Mouse (Mus musculus) left cerebral cortex, postnatal 10 days (tissue): Measurements from ENCODE around the gene Rgl1. TPM values are rescaled to one million over a fixed set of nuclear protein-coding genes. Genes with fewer than 3 reads are reported as not detected.
"Not testable (repeated sequence)": the region's sequence is repeated elsewhere in the genome, so short reads cannot be mapped to it uniquely, and the experiment has no call there.

ENCODE experiments used
- DNase-seq, 2 experiments: peaks; one replicate each; pipeline ENCODE4 v3.0.0; 2021 to 2022; ENCODE audit warnings: low spot score in 2 of 2, mixed read lengths in 1 of 2; ENCODE audit errors: extremely low spot score in 1 of 2
- intact Hi-C: fragments of 180-260 bp; cut with DNase I; formaldehyde crosslinking; loops from one replicate; pipeline ENCODE4 v1.15.1; 2025
- total RNA-seq, 2 experiments: library from RNA; stranded (reverse); gene quantifications; 2 replicates each; pipeline ENCODE4 v1.2.3; 2021

Rgl1 gene
- total RNA-seq, 2 experiments from 2014 or later: 85.2 to 86.9 TPM

GRCm38 (mm10) chr1:152681676-152682367 is 84.3 kb downstream of the Rgl1 start:
- intact Hi-C loops: no loop called here

DNA sequence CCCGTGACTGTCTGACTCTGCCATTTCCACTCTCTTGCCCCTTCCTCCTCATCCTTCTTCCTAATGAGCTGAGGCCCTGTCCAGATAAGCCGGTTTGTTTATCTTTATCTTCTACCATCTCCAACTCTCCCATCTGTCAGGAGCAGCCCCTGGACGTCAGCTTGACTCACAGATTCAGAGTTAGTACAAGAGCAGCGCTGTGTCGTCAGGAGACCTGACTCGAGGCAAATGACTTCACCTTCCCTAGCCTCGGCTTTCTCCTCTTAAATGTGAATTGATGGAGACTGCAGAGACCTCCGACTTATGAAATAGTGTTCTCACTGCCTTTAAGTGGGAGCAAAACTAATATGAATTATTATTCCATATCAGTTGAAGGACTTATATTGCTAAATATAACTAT is 85.0 kb downstream of the Rgl1 start:
- intact Hi-C loops: no loop called here
- no peak for DNase-seq

More at GRCm38 (mm10) chr1:152681676-152682367, 84.3 kb downstream of the Rgl1 start:
- DNase-seq: no peak

DNA sequence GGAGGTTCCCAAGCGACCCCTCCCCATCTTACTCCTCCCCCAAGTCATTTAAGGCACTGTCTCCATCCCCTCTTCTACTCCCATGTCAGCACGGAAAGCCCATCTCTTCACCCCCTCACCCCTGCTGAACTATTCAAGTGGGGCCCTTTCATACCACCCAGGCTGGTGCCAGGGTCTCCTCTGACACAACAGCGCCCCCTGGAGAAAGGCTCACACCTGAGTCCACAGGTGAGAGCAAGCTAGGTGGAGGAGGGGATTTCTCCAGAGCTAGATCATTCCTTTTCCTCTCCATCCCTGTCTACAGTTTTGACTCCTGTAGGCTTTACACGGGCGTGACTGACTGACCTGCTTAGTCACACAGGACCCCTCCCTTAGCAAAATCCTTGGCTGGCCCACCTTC is 87.7 kb downstream of the Rgl1 start:
- intact Hi-C loops: no loop called here
- peak in 1 of 2 experiments; percentile 54 for DNase-seq

DNA sequence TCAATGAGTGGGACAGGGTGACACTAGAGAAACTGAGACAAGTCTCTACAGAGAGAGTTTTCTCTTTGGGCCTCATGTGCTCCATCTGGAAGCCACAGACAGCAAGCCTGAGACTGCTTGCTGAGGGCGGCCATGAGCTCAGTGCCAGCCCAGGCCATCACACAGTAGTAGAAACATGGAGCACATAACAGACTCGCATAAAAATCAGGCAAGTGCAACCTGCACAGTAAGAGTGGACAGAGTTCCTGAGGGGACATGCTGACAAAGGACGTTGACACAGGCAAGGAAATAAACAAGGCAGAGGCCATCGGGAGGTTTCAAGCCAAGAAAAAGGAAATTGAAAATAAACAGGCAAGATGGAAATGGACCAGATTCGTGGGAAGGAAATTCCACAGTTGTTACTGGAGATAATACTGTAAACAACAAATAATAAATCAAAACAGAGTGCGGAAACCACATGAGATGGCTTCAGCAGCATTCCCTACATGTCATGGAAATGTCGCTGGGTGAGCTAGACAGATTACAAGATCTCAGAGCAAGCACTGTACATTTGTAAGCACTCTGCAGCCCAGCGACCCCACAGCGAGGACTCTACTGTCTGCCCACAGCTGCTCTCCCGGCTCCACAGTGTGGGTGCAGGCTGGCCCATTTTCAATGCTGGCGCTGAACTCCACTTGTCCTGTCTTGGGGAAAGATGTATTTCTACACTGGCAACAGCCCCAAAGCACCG is 88.5 kb downstream of the Rgl1 start:
- intact Hi-C loops: no loop called here
- DNase-seq: peak in 1 of 2 experiments; percentile 35

DNA sequence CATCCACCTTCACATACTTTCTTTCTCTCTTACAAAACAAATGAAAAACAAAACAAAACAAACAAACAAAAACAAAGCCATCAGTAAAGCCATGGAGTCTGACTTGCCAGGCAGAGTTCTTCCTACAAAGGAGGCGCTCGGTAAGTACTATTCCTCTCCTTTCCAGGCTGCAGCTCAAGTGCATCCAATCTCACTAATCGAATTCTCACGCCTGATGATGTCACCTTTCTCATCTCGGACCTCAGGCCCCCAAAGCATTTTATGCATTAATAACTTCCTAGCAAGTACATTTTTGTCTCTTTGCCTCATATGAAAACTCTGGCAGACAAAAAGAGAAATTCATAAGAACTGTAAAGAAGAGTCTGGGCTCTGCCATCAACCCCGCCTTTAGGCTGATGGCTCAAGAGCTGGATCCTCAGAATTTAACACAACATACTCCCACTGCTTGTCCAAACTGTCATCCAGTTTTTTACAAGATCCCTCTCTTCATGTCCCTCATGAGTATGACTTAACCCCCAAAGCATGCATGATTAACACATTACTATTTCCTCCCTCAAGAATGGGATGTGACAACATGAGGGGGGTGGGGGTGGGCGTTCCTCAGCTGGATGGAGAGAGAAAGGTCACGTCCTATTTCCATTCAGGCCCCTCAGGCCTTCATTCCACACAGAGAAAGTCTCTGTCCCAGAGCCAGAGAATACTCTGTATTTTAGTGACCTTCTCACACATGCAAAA is 96.5 kb downstream of the Rgl1 start:
- no peak for DNase-seq
- intact Hi-C loops: no loop called here

GRCm38 (mm10) chr1:152660436-152660835 is 105.7 kb downstream of the Rgl1 start:
- intact Hi-C loops: no loop called here
- DNase-seq: no peak

- intact Hi-C loops: no loop called here
- DNase-seq: no peak
Measured at GRCm38 (mm10) chr1:152659961-152660360, 106.2 kb downstream of the Rgl1 start.

- no peak for DNase-seq
Measured at GRCm38 (mm10) chr1:152656601-152657000, 109.5 kb downstream of the Rgl1 start.

DNA sequence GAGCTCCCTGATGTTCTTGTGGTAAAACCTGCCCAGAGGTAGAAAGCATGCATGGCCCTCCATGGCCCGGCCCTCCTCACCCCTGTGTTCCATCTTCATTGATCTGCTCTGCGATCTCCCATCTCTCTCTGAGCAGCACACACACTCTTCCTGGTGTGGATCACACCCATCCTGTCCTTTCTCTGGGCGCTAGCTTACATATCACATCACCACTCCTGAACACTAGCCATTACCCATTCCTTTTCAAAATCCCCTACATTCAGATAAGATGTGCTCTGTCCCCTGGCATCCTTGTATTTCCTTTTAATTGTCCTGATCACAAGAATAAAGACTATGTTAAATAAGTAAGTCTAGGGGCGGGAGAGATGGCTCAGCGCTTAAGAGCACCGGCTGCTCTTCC is 111.3 kb downstream of the Rgl1 start:
- intact Hi-C loops: no loop called here
- no peak for DNase-seq

More at GRCm38 (mm10) chr1:152656601-152657000, 109.5 kb downstream of the Rgl1 start:
- intact Hi-C loops: no loop called here

DNA sequence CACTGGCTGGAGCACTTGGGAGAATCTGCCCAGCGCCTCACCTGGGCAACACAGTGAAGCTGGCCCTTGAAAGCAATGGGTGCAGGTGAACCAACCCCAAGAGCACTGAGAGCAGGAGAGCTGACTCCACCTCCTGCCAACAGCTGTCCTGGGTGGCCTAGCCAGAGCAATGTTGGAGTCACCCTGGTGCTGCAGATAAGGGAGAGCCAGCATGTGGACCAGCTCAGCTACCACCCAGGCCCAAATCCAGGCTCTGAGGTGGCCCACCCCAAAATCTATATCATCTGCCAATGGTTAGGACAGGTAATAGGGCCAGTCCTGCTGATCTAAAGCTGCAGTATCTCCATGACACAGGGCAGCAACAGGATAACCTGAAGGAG is 114.7 kb downstream of the Rgl1 start:
- intact Hi-C loops: no loop called here
- DNase-seq: no peak

DNA sequence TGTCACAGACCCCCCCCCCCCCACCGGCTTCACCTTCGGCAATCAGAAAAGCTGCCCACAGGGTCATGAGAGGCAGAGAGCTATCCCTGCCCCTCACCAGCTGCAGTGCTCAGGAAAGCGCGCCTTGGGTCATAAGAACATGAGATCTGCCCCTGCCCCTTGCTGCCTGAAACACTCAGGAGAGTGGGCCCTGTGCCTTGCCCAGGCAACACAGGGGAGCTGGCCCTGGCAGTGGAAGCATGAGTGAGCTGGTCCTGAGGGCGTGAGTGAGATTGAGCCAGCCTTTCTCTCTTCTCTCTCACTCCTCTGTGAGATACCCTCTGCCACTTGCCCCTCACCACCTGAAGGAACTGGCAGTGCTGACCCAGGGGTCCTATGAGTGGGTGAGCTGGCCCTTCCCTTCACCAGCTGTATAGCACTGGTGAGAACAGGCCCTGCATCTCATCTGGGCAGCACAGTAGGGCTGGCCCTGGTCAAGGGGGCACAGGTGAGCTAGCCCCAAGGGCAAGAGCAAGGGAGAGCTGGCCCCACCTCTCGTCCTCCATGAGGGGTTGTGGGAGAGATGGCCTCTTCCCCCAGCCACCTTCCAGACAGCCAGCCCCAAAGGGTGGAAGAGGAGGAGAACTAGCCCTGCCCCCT is 115.2 kb downstream of the Rgl1 start:
- intact Hi-C loops: no loop called here
- no peak for DNase-seq

- intact Hi-C loops: no loop called here
- no peak for DNase-seq
Measured at GRCm38 (mm10) chr1:152648052-152648451, 118.1 kb downstream of the Rgl1 start.

DNA sequence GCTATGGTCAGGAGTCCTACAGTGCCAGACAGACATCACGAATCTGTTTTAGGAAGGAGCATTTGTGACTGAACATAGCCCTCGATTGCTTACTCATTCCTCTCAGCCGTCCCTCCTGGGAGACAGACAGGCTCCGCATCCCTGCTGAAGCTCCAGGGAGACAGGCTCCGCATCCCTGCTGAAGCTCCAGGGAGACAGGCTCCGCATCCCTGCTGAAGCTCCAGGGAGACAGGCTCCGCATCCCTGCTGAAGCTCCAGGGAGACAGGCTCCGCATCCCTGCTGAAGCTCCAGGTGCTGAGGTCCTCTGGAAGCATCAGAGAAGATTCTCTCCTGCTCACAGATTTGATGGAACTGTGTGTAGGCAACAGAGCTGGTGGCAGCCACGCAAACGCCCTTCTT is 123.9 kb downstream of the Rgl1 start:
- DNase-seq, intact Hi-C loops: not testable (repeated sequence)

GRCm38 (mm10) chr1:152640195-152640981 is 125.8 kb downstream of the Rgl1 start:
- peak; percentile 72 to 82 for DNase-seq
- intact Hi-C loops: no loop called here

DNA sequence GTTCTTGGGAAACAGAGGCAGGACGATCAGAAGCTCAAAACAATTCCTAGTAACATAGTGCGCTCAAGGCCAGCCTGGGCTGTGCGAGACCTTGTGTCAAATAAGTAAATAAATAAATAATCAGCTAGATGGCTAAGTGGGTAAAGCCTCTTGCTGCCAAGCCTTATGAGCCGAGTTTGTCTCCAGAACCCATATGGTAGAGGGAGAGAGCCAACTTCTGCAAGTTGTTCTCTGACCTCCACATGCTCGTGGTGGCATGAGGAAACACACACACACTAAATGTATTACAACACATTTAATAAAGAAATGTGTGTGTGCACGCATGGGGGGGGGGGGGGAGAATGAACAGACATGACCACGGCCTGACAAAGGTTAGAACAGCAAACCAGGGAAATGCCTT is 126.8 kb downstream of the Rgl1 start:
- DNase-seq: no peak
- intact Hi-C loops: no loop called here

- DNase-seq: no peak
- intact Hi-C loops: no loop called here
Measured at GRCm38 (mm10) chr1:152634638-152635037, 131.5 kb downstream of the Rgl1 start.

- intact Hi-C loops: no loop called here
- DNase-seq: no peak
Measured at GRCm38 (mm10) chr1:152629780-152630179, 136.4 kb downstream of the Rgl1 start.

DNA sequence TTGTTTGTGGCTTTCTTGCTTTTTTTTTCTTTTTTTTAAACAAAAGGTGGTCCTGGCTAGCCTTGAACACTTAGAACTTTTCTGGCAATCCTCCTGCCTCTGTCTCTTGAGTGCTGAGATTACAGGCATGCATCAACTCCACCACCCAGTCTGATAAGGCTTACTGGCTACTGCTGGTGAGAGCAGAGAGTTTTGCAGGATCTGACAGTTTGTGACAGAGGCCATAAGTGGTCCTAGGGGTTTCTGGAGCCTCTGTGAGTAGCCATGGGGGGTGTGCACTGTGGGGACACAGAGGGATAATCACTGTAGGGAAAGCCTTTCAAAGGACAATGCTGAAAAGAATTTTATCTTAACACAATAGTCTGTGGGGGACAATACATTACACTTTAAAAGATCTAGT is 140.5 kb downstream of the Rgl1 start:
- intact Hi-C loops: no loop called here
- DNase-seq: no peak
